Mouse (Mus musculus) heart, postnatal 0 days (tissue): Measurements from ENCODE around the gene Nhlh2.

Experiments
- CTCF ChIP-seq: IDR thresholded peaks from 2 replicates; pipeline ENCODE4 v1.5.1; 2016; ENCODE audit warnings: antibody characterized with exemption, control low read depth, low read depth
- EP300 ChIP-seq: IDR thresholded peaks from 2 replicates; pipeline ENCODE4 v1.6.1; 2016; ENCODE audit warnings: antibody characterized with exemption, low read depth

GRCm38 (mm10) chr3:101975337-101975736 is 34.5 kb upstream of the Nhlh2 start:
- TF ChIP-seq EP300 = no peak
- TF ChIP-seq CTCF = no peak
